Mouse (Mus musculus) spleen, postnatal 0 days (tissue): ENCODE results near the gene Fgf4. TPM values are rescaled to one million over a fixed set of nuclear protein-coding genes. Genes with fewer than 3 reads are reported as not detected.

ENCODE experiments used
- polyA plus RNA-seq: library from polyadenylated mRNA; unstranded; fragments of >200 nt; fragmentation: Nextera tagmentation; extraction: Ambion mirVana; gene quantifications from 2 replicates; pipeline ENCODE4 v1.2.1, GENCODE M21; 2015

Fgf4 gene
- polyA plus RNA-seq: not detected in 2 replicates

DNA sequence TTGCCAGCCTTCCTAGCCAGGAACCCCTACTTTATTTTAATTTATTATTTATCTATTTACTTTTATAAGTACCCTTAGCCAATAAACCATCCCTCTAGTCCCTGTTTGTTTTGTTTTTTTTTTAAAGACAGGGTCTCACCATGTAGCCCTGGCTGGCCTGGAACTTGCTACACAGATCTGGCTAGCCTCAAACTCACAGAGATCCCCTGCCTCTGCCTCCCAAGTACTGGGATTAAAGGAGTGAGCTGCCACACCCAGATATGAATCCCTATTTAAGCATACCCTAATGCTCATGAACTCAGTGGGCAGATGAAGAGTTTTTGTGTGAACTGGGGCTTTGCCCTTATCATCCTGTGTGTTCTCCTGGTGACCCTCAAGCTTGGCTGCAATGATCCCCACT lies at the start of gene Fgf4:
Gene Fgf4 (plus strand): TSS at position 301 of the 400 bp plus-strand sequence.

GRCm38 (mm10) chr7:144837891-144838488 lies 9.2 kb upstream of the Fgf4 start, which contains the start of gene Fgf3:
TSS of gene Fgf3 (plus strand) at chr7:144838083.

DNA sequence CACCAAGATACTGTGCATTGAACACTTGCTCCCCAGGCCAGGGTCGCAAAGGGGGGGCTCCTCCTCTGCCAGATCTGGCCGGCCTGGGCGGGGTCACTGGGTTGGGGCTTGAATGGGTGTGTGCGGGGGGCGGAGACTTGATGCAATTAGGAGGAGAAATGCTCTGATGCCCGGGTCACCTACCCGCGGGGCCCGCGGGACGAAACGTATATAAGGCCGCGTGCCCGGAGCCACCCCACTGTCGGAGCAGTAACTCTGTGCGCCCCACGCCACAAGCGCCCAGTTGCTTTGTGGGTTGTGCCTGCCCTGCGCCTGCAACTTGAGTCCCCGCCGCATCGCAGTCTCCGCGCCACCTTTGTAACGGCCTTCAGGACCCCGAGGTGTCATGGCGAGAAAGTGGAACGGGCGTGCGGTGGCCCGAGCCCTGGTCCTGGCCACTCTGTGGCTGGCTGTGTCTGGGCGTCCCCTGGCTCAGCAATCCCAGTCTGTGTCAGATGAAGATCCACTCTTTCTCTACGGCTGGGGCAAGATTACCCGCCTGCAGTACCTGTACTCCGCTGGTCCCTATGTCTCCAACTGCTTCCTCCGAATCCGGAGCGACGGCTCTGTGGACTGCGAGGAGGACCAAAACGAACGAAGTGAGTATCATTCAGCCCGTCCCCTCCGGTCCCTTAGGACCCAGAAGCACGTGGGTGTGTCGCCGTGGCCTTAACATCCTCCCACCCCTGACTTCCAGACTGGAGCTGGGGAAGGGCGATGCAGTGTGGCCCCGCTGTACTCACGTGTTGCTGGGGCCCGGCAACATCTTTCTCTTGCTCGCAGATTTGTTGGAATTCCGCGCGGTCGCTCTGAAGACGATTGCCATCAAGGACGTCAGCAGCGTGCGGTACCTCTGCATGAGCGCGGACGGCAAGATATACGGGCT lies 49.4 kb downstream of the Fgf4 start, which contains the start of gene Fgf15:
Gene Fgf15 (plus strand): TSS at position 238 of the 925 bp plus-strand sequence.

Other genes starting within 250 kb of the Fgf4 start
- 5.0 and 5.5 TPM in 2 replicates for gene Ano1, start 95.4 kb upstream of the Fgf4 start, polyA plus RNA-seq
- 0.14 and 0.16 TPM in 2 replicates for gene Fgf3, start 9.3 kb upstream of the Fgf4 start, polyA plus RNA-seq
- gene Fgf15, start 49.2 kb downstream of the Fgf4 start, polyA plus RNA-seq: not detected in 2 replicates
- 13.4 and 14.6 TPM in 2 replicates for gene LTO1, start 67.7 kb downstream of the Fgf4 start, polyA plus RNA-seq
- 14.4 and 16.5 TPM in 2 replicates for gene Ccnd1, start 92.6 kb downstream of the Fgf4 start, polyA plus RNA-seq